Mouse (Mus musculus) embryonic facial prominence, embryonic 10.5 days (tissue): ENCODE results near the gene Stmnd1. TPM values are rescaled to one million over a fixed set of nuclear protein-coding genes. Genes with fewer than 3 reads are reported as not detected.

Experiments used
- DNase-seq: peaks from one replicate; pipeline ENCODE4 v3.0.0-alpha.2; 2017; ENCODE audit warnings: low spot score
- H3K27ac ChIP-seq: fragments of 300-500 bp; sonication (generic); replicated peaks from 2 replicates; pipeline ENCODE4 v1.5.1; 2016; ENCODE audit warnings: mild to moderate bottlenecking
- H3K27me3 ChIP-seq: fragments of 300-500 bp; sonication (generic); replicated peaks from 2 replicates; pipeline ENCODE4 v1.6.1; 2016; ENCODE audit warnings: low read depth, mild to moderate bottlenecking; ENCODE audit not compliant: poor library complexity, severe bottlenecking
- H3K36me3 ChIP-seq: fragments of 300-500 bp; sonication (generic); replicated peaks from 2 replicates; pipeline ENCODE4 v1.6.1; 2016; ENCODE audit warnings: mild to moderate bottlenecking, moderate library complexity
- H3K4me1 ChIP-seq: fragments of 300-500 bp; sonication (generic); 2 replicates; pipeline ENCODE4 v1.6.1; 2016
- H3K4me3 ChIP-seq: fragments of 300-500 bp; sonication (generic); 2 replicates; pipeline ENCODE4 v1.5.1; 2016; ENCODE audit warnings: mild to moderate bottlenecking, moderate library complexity
- H3K9me3 ChIP-seq: fragments of 300-500 bp; sonication (generic); 2 replicates; pipeline ENCODE4 v1.6.1; 2016; ENCODE audit warnings: mild to moderate bottlenecking
- WGBS: fragments of 180-500 bp; shearing (Covaris S2); methylation state at CpG from one replicate; pipeline ENCODE4 v1.1.7; 2016; 5-methylcytosine and 5-hydroxymethylcytosine counted together
- polyA plus RNA-seq: library from polyadenylated mRNA; unstranded; fragments of >200 nt; fragmentation: Nextera tagmentation; extraction: Ambion mirVana; gene quantifications from 2 replicates; pipeline ENCODE4 v1.2.1, GENCODE M21; 2016

Stmnd1 gene
- polyA plus RNA-seq, 1 experiment from 2014 or later: 0.11 TPM

GRCm38 (mm10) chr13:46259526-46259925, 14.0 kb upstream of the Stmnd1 start:
- H3K4me1 ChIP-seq: peaks cover 7% of the 10 kb centered on the region; the same call in 1 of the 2 replicates
- H3K4me3 ChIP-seq: no peak overlapping the region
- H3K27ac ChIP-seq: no peak overlapping the region
- no peak for DNase-seq
- no peaks in the 10 kb centered on the region for H3K9me3 ChIP-seq
- WGBS: 69% methylated on average over 4 of the region's 4 CpGs
- H3K36me3 ChIP-seq: no peaks in the 10 kb centered on the region
- H3K27me3 ChIP-seq: no peaks in the 10 kb centered on the region

GRCm38 (mm10) chr13:46261244-46261643, 12.3 kb upstream of the Stmnd1 start:
- Histone ChIP-seq H3K4me1 (peaks cover under 1% of the 10 kb centered on the region; the same call in 1 of the 2 replicates), H3K36me3 (no peaks in the 10 kb centered on the region), H3K4me3 (no peak overlapping the region), H3K27ac (no peak overlapping the region), H3K27me3 (no peaks in the 10 kb centered on the region), H3K9me3 (no peaks in the 10 kb centered on the region)
- no peak for DNase-seq
- WGBS: 63% methylated on average over 3 of the region's 3 CpGs

GRCm38 (mm10) chr13:46267783-46268182, 5.7 kb upstream of the Stmnd1 start:
- Histone ChIP-seq H3K9me3 (no peaks in the 10 kb centered on the region), H3K27me3 (no peaks in the 10 kb centered on the region), H3K4me3 (no peak overlapping the region), H3K36me3 (no peaks in the 10 kb centered on the region), H3K27ac (no peak overlapping the region), H3K4me1 (peaks cover 16% of the 10 kb centered on the region)
- no peak for DNase-seq

GRCm38 (mm10) chr13:46268341-46268740, 5.2 kb upstream of the Stmnd1 start:
- WGBS: 44% methylated on average over 3 of the region's 3 CpGs
- H3K27ac ChIP-seq: no peak overlapping the region
- H3K36me3 ChIP-seq: no peaks in the 10 kb centered on the region
- no peak overlapping the region for H3K4me3 ChIP-seq
- peaks cover 22% of the 10 kb centered on the region for H3K4me1 ChIP-seq
- no peak for DNase-seq
- no peaks in the 10 kb centered on the region for H3K9me3 ChIP-seq
- no peaks in the 10 kb centered on the region for H3K27me3 ChIP-seq

- H3K27me3 ChIP-seq: no peaks in the 10 kb centered on the region
- no peaks in the 10 kb centered on the region for H3K36me3 ChIP-seq
- peaks cover 28% of the 10 kb centered on the region for H3K4me1 ChIP-seq
- no peaks in the 10 kb centered on the region for H3K9me3 ChIP-seq
- no peak for DNase-seq
- H3K4me3 ChIP-seq: no peak overlapping the region
- WGBS: 65% methylated on average over 7 of the region's 7 CpGs
- no peak overlapping the region for H3K27ac ChIP-seq
Observed at GRCm38 (mm10) chr13:46268815-46269445, 4.6 kb upstream of the Stmnd1 start.

- H3K27me3 ChIP-seq: no peaks in the 10 kb centered on the region
- peaks cover 32% of the 10 kb centered on the region for H3K4me1 ChIP-seq
- DNase-seq: peak; percentile 61
- H3K9me3 ChIP-seq: no peaks in the 10 kb centered on the region
- peak overlapping the region; percentile 62 for H3K27ac ChIP-seq
- H3K36me3 ChIP-seq: no peaks in the 10 kb centered on the region
- peak overlapping the region; percentile 50 for H3K4me3 ChIP-seq
- WGBS: 11% methylated on average over 17 of the region's 17 CpGs
Observed at GRCm38 (mm10) chr13:46272811-46273452, 589 bp upstream of the Stmnd1 start.

- Histone ChIP-seq H3K27ac (no peak overlapping the region), H3K4me3 (no peak overlapping the region), H3K36me3 (no peaks in the 10 kb centered on the region), H3K27me3 (no peaks in the 10 kb centered on the region), H3K9me3 (no peaks in the 10 kb centered on the region), H3K4me1 (peaks cover 20% of the 10 kb centered on the region)
- WGBS: 93% methylated on average over 4 of the region's 4 CpGs
- DNase-seq: no peak
Observed at GRCm38 (mm10) chr13:46275701-46276100, 2.2 kb downstream of the Stmnd1 start.

- Histone ChIP-seq H3K4me1 (no peaks in the 10 kb centered on the region), H3K36me3 (no peaks in the 10 kb centered on the region), H3K27me3 (no peaks in the 10 kb centered on the region), H3K9me3 (no peaks in the 10 kb centered on the region), H3K27ac (no peak overlapping the region), H3K4me3 (no peak overlapping the region)
- DNase-seq: no peak
- 94% methylated on average over 2 of the region's 2 CpGs for WGBS
Observed at GRCm38 (mm10) chr13:46282543-46282942, 9.0 kb downstream of the Stmnd1 start.

- Histone ChIP-seq H3K27ac (no peak overlapping the region), H3K4me3 (no peak overlapping the region), H3K27me3 (no peaks in the 10 kb centered on the region), H3K9me3 (no peaks in the 10 kb centered on the region), H3K36me3 (no peaks in the 10 kb centered on the region), H3K4me1 (peaks cover 9% of the 10 kb centered on the region; the same call in 1 of the 2 replicates)
- peak; percentile 32 for DNase-seq
- WGBS: 65% methylated on average over 8 of the region's 8 CpGs
Observed at GRCm38 (mm10) chr13:46287801-46288200, 14.3 kb downstream of the Stmnd1 start.

GRCm38 (mm10) chr13:46288372-46288771, 14.9 kb downstream of the Stmnd1 start:
- Histone ChIP-seq H3K27ac (no peak overlapping the region), H3K4me1 (peaks cover 9% of the 10 kb centered on the region; the same call in 1 of the 2 replicates), H3K4me3 (no peak overlapping the region), H3K9me3 (no peaks in the 10 kb centered on the region), H3K36me3 (no peaks in the 10 kb centered on the region), H3K27me3 (no peaks in the 10 kb centered on the region)
- WGBS: 83% methylated on average over 5 of the region's 5 CpGs
- DNase-seq: no peak

- WGBS: 80% methylated on average over 1 of the region's 1 CpGs
Observed at GRCm38 (mm10) chr13:46290537-46290936, 17.0 kb downstream of the Stmnd1 start.

GRCm38 (mm10) chr13:46294365-46294764, 20.8 kb downstream of the Stmnd1 start:
- H3K27me3 ChIP-seq: no peaks in the 10 kb centered on the region
- H3K4me3 ChIP-seq: no peak overlapping the region
- no peak overlapping the region for H3K27ac ChIP-seq
- no peaks in the 10 kb centered on the region for H3K9me3 ChIP-seq
- H3K36me3 ChIP-seq: no peaks in the 10 kb centered on the region
- no peaks in the 10 kb centered on the region for H3K4me1 ChIP-seq
- DNase-seq: no peak

More at GRCm38 (mm10) chr13:46290537-46290936, 17.0 kb downstream of the Stmnd1 start:
- Histone ChIP-seq H3K4me1 (peaks cover 9% of the 10 kb centered on the region; the same call in 1 of the 2 replicates), H3K36me3 (no peaks in the 10 kb centered on the region), H3K27me3 (no peaks in the 10 kb centered on the region), H3K27ac (no peak overlapping the region), H3K4me3 (no peak overlapping the region), H3K9me3 (no peaks in the 10 kb centered on the region)
- no peak for DNase-seq

- H3K4me1 ChIP-seq: no peaks in the 10 kb centered on the region
- no peak overlapping the region for H3K27ac ChIP-seq
- no peak overlapping the region for H3K4me3 ChIP-seq
- no peaks in the 10 kb centered on the region for H3K36me3 ChIP-seq
- H3K9me3 ChIP-seq: no peaks in the 10 kb centered on the region
- H3K27me3 ChIP-seq: no peaks in the 10 kb centered on the region
- 94% methylated on average over 4 of the region's 4 CpGs for WGBS
- DNase-seq: no peak
Observed at GRCm38 (mm10) chr13:46297701-46298100, 24.2 kb downstream of the Stmnd1 start.
